Mouse (Mus musculus): Measurements from ENCODE around the gene Lhx2. TPM values are rescaled to one million over a fixed set of nuclear protein-coding genes. Genes with fewer than 3 reads are reported as not detected.

Lhx2 gene
- polyA plus RNA-seq, 1 experiment from 2014 or later: 11.0 TPM

GRCm38 (mm10) chr2:38403231-38403630, 64.2 kb downstream of the Lhx2 start:
- no peaks in the 10 kb centered on the region for H3K4me1 ChIP-seq (replicated peaks; ENCODE audit: control insufficient read depth, insufficient read depth, low read length)
- H3K4me3 ChIP-seq (ENCODE audit: low read depth, low read length): no peak overlapping the region
- no peak overlapping the region for H3K27ac ChIP-seq (ENCODE audit: low read depth, low read length)
- 68% methylated on average over 12 of the region's 12 CpGs for WGBS
- no peaks in the 10 kb centered on the region for H3K9me3 ChIP-seq (ENCODE audit: control insufficient read depth, low read length)
- no peak for DNase-seq (ENCODE audit: low spot score)
- no peaks in the 10 kb centered on the region for H3K27me3 ChIP-seq (replicated peaks; ENCODE audit: control insufficient read depth, insufficient read depth, low read length)
- no peak for ATAC-seq (replicated peaks; ENCODE audit: low FRiP score)
- H3K4me2 ChIP-seq: no peak overlapping the region
- no peaks in the 10 kb centered on the region for H3K36me3 ChIP-seq (ENCODE audit: control insufficient read depth, insufficient read depth, low read length)
- no peak overlapping the region for H3K9ac ChIP-seq (ENCODE audit: low read depth, low read length)

GRCm38 (mm10) chr2:38404007-38404596, 65.0 kb downstream of the Lhx2 start:
- Histone ChIP-seq H3K9ac (ENCODE audit: low read depth, low read length) (no peak overlapping the region), H3K4me1 (replicated peaks; ENCODE audit: control insufficient read depth, insufficient read depth, low read length) (no peaks in the 10 kb centered on the region), H3K36me3 (ENCODE audit: control insufficient read depth, insufficient read depth, low read length) (no peaks in the 10 kb centered on the region), H3K27ac (ENCODE audit: low read depth, low read length) (no peak overlapping the region), H3K9me3 (ENCODE audit: control insufficient read depth, low read length) (no peaks in the 10 kb centered on the region), H3K27me3 (replicated peaks; ENCODE audit: control insufficient read depth, insufficient read depth, low read length) (no peaks in the 10 kb centered on the region), H3K4me3 (ENCODE audit: low read depth, low read length) (no peak overlapping the region), H3K4me2 (no peak overlapping the region)
- ATAC-seq (replicated peaks; ENCODE audit: low FRiP score) (no peak), DNase-seq (ENCODE audit: low spot score) (no peak)
- 70% methylated on average over 10 of the region's 10 CpGs for WGBS

GRCm38 (mm10) chr2:38405356-38405755, 66.3 kb downstream of the Lhx2 start:
- ATAC-seq (replicated peaks; ENCODE audit: low FRiP score): no peak

GRCm38 (mm10) chr2:38409309-38409708, 70.2 kb downstream of the Lhx2 start:
- 82% methylated on average over 3 of the region's 3 CpGs for WGBS
- Histone ChIP-seq H3K4me3 (ENCODE audit: low read depth, low read length) (no peak overlapping the region), H3K4me2 (no peak overlapping the region), H3K4me1 (replicated peaks; ENCODE audit: control insufficient read depth, insufficient read depth, low read length) (no peaks in the 10 kb centered on the region), H3K27me3 (replicated peaks; ENCODE audit: control insufficient read depth, insufficient read depth, low read length) (no peaks in the 10 kb centered on the region), H3K36me3 (ENCODE audit: control insufficient read depth, insufficient read depth, low read length) (no peaks in the 10 kb centered on the region), H3K9me3 (ENCODE audit: control insufficient read depth, low read length) (no peaks in the 10 kb centered on the region), H3K9ac (ENCODE audit: low read depth, low read length) (no peak overlapping the region), H3K27ac (ENCODE audit: low read depth, low read length) (no peak overlapping the region)
- DNase-seq (ENCODE audit: low spot score): no peak
- ATAC-seq (replicated peaks; ENCODE audit: low FRiP score): no peak

More at GRCm38 (mm10) chr2:38405356-38405755, 66.3 kb downstream of the Lhx2 start:
- H3K4me3 ChIP-seq (ENCODE audit: low read depth, low read length): no peak overlapping the region
- 75% methylated on average over 4 of the region's 4 CpGs for WGBS
- DNase-seq (ENCODE audit: low spot score): no peak
- no peaks in the 10 kb centered on the region for H3K9me3 ChIP-seq (ENCODE audit: control insufficient read depth, low read length)
- no peaks in the 10 kb centered on the region for H3K4me1 ChIP-seq (replicated peaks; ENCODE audit: control insufficient read depth, insufficient read depth, low read length)
- no peaks in the 10 kb centered on the region for H3K36me3 ChIP-seq (ENCODE audit: control insufficient read depth, insufficient read depth, low read length)
- no peak overlapping the region for H3K9ac ChIP-seq (ENCODE audit: low read depth, low read length)
- no peaks in the 10 kb centered on the region for H3K27me3 ChIP-seq (replicated peaks; ENCODE audit: control insufficient read depth, insufficient read depth, low read length)
- no peak overlapping the region for H3K4me2 ChIP-seq
- no peak overlapping the region for H3K27ac ChIP-seq (ENCODE audit: low read depth, low read length)

- H3K27me3 ChIP-seq (replicated peaks; ENCODE audit: control insufficient read depth, insufficient read depth, low read length): no peaks in the 10 kb centered on the region
- no peaks in the 10 kb centered on the region for H3K4me1 ChIP-seq (replicated peaks; ENCODE audit: control insufficient read depth, insufficient read depth, low read length)
- H3K36me3 ChIP-seq (ENCODE audit: control insufficient read depth, insufficient read depth, low read length): no peaks in the 10 kb centered on the region
- ATAC-seq (replicated peaks; ENCODE audit: low FRiP score) (no peak), DNase-seq (ENCODE audit: low spot score) (no peak)
- 79% methylated on average over 6 of the region's 6 CpGs for WGBS
- no peak overlapping the region for H3K4me3 ChIP-seq (ENCODE audit: low read depth, low read length)
- H3K27ac ChIP-seq (ENCODE audit: low read depth, low read length): no peak overlapping the region
- H3K9me3 ChIP-seq (ENCODE audit: control insufficient read depth, low read length): no peaks in the 10 kb centered on the region
- no peak overlapping the region for H3K4me2 ChIP-seq
- no peak overlapping the region for H3K9ac ChIP-seq (ENCODE audit: low read depth, low read length)
Observed at GRCm38 (mm10) chr2:38410227-38410626, 71.1 kb downstream of the Lhx2 start.

- Histone ChIP-seq H3K36me3 (ENCODE audit: control insufficient read depth, insufficient read depth, low read length) (no peaks in the 10 kb centered on the region), H3K4me3 (ENCODE audit: low read depth, low read length) (no peak overlapping the region), H3K4me2 (no peak overlapping the region), H3K9ac (ENCODE audit: low read depth, low read length) (no peak overlapping the region), H3K27ac (ENCODE audit: low read depth, low read length) (no peak overlapping the region), H3K9me3 (ENCODE audit: control insufficient read depth, low read length) (no peaks in the 10 kb centered on the region), H3K4me1 (replicated peaks; ENCODE audit: control insufficient read depth, insufficient read depth, low read length) (no peaks in the 10 kb centered on the region), H3K27me3 (replicated peaks; ENCODE audit: control insufficient read depth, insufficient read depth, low read length) (no peaks in the 10 kb centered on the region)
- DNase-seq (ENCODE audit: low spot score) (no peak), ATAC-seq (replicated peaks; ENCODE audit: low FRiP score) (no peak)
- WGBS: 47% methylated on average over 11 of the region's 11 CpGs
Observed at GRCm38 (mm10) chr2:38412599-38413177, 73.6 kb downstream of the Lhx2 start.

GRCm38 (mm10) chr2:38417970-38418369, 78.9 kb downstream of the Lhx2 start:
- Histone ChIP-seq H3K4me3 (ENCODE audit: low read depth, low read length) (no peak overlapping the region), H3K4me1 (replicated peaks; ENCODE audit: control insufficient read depth, insufficient read depth, low read length) (no peaks in the 10 kb centered on the region), H3K9ac (ENCODE audit: low read depth, low read length) (no peak overlapping the region), H3K36me3 (ENCODE audit: control insufficient read depth, insufficient read depth, low read length) (no peaks in the 10 kb centered on the region), H3K27ac (ENCODE audit: low read depth, low read length) (no peak overlapping the region), H3K4me2 (no peak overlapping the region), H3K27me3 (replicated peaks; ENCODE audit: control insufficient read depth, insufficient read depth, low read length) (no peaks in the 10 kb centered on the region), H3K9me3 (ENCODE audit: control insufficient read depth, low read length) (no peaks in the 10 kb centered on the region)
- DNase-seq (ENCODE audit: low spot score) (peak; percentile 71), ATAC-seq (replicated peaks; ENCODE audit: low FRiP score) (no peak)
- WGBS: 18% methylated on average over 4 of the region's 4 CpGs

Other genes starting within 250 kb of the Lhx2 start
- gene Dennd1a, start 51.9 kb upstream of the Lhx2 start, polyA plus RNA-seq (2014; fragmentation: Nextera tagmentation; extraction: Ambion mirVana): 10.6 and 11.8 TPM in 2 replicates
- gene Nek6, start 172.4 kb downstream of the Lhx2 start, polyA plus RNA-seq (2014; fragmentation: Nextera tagmentation; extraction: Ambion mirVana): 64.9 and 66.2 TPM in 2 replicates

Data from liver, embryonic 11.5 days (tissue).